Mouse (Mus musculus): ENCODE measurements around the gene Cdv3. TPM values are rescaled to one million over a fixed set of nuclear protein-coding genes. Genes with fewer than 3 reads are reported as not detected.

Gene Cdv3
- polyA plus RNA-seq (2012; rRNA removed; ENCODE audit: low replicate concordance): 24.6 and 41.8 TPM in 2 replicates

GRCm38 (mm10) chr9:103365290-103366247 lies at the start of gene Cdv3:
Cdv3 (minus strand) TSS chr9:103365840.

GRCm38 (mm10) chr9:103304927-103305326 lies 60.7 kb downstream of the Cdv3 start, which contains the start of the genes 1300017J02Rik and Topbp1:
1300017J02Rik (minus strand) TSS chr9:103305082.
Topbp1 (plus strand) TSS chr9:103305215.

Other genes starting within 250 kb of the Cdv3 start
- 52.4 and 58.5 TPM in 2 replicates for gene Srprb, start 163.7 kb downstream of the Cdv3 start, polyA plus RNA-seq (2012; rRNA removed; ENCODE audit: low replicate concordance)
- 0.18 TPM in 1 of 2 replicates, not detected in the other for gene Gm20425, start 135.5 kb downstream of the Cdv3 start, polyA plus RNA-seq (2012; rRNA removed; ENCODE audit: low replicate concordance)
- gene Trf, start 135.4 kb downstream of the Cdv3 start, polyA plus RNA-seq (2012; rRNA removed; ENCODE audit: low replicate concordance): 1,343 and 2,359 TPM in 2 replicates
- gene 1300017J02Rik, start 60.8 kb downstream of the Cdv3 start, polyA plus RNA-seq (2012; rRNA removed; ENCODE audit: low replicate concordance): 0.09 and 0.40 TPM in 2 replicates
- 8.5 and 15.3 TPM in 2 replicates for gene Topbp1, start 60.6 kb downstream of the Cdv3 start, polyA plus RNA-seq (2012; rRNA removed; ENCODE audit: low replicate concordance)
- 0.35 TPM in 1 of 2 replicates, not detected in the other for gene Bfsp2, start 114.6 kb upstream of the Cdv3 start, polyA plus RNA-seq (2012; rRNA removed; ENCODE audit: low replicate concordance)